Comparison of ENCODE assay signal across 8 mouse cellular contexts in genomic region chr9:20951441-20951840, GRCm38 (mm10). TPM values are rescaled to one million over a fixed set of nuclear protein-coding genes. Genes with fewer than 3 reads are reported as not detected.
DNase-seq lines count a peak whose midpoint lies in the region; ATAC-seq lines count a peak whose summit lies in the region.

No protein-coding gene starts in this region.

- H3K9me3 ChIP-seq in embryonic facial prominence, embryonic 10.5 days, result no peaks in the 10 kb centered on the region
- no peaks in the 10 kb centered on the region for H3K9me3 ChIP-seq in hindbrain, embryonic 12.5 days (replicated peaks)

- no peak for ATAC-seq in hindbrain, embryonic 12.5 days (ENCODE audit: low FRiP score)

- H3K4me2 ChIP-seq in hindbrain, embryonic 12.5 days (replicated peaks), result peak overlapping the region; percentile 92

- H3K36me3 ChIP-seq in embryonic facial prominence, embryonic 10.5 days (replicated peaks), result peaks cover 42% of the 10 kb centered on the region
- H3K36me3 ChIP-seq in hindbrain, embryonic 12.5 days, result no peaks in the 10 kb centered on the region

- no peaks in the 10 kb centered on the region for H3K27me3 ChIP-seq in embryonic facial prominence, embryonic 10.5 days (replicated peaks; ENCODE audit: low read depth, poor library complexity, severe bottlenecking)
- no peaks in the 10 kb centered on the region for H3K27me3 ChIP-seq in hindbrain, embryonic 12.5 days

- peaks cover 32% of the 10 kb centered on the region for H3K4me1 ChIP-seq in embryonic facial prominence, embryonic 10.5 days
- H3K4me1 ChIP-seq in hindbrain, embryonic 12.5 days, result peaks cover 17% of the 10 kb centered on the region

- DNase-seq in gastrocnemius, adult 18-20 months (ENCODE audit: low spot score), result peak; percentile 9
- no peak for DNase-seq in gastrocnemius, postnatal 25 days
- DNase-seq in R1 (ENCODE audit: low read depth, low spot score) (peak; percentile 53), liver (peak; percentile 32)
- DNase-seq in embryonic facial prominence, embryonic 10.5 days (ENCODE audit: low spot score), result peak; percentile 46
- peak; percentile 19 for DNase-seq in neural tube, embryonic 10.5 days (ENCODE audit: extremely low spot score, low spot score)
- DNase-seq in frontal cortex, postnatal 36 days (ENCODE audit: low spot score in 2 of 2), result no peak

- 25% methylated on average over 14 of the region's 14 CpGs for WGBS in embryonic facial prominence, embryonic 10.5 days
- WGBS in hindbrain, embryonic 12.5 days, result 23% methylated on average over 14 of the region's 14 CpGs

- peak overlapping the region; percentile 97 for H3K4me3 ChIP-seq in embryonic facial prominence, embryonic 10.5 days
- peak overlapping the region; percentile 92 for H3K4me3 ChIP-seq in hindbrain, embryonic 12.5 days

- peak overlapping the region; percentile 93 for H3K27ac ChIP-seq in embryonic facial prominence, embryonic 10.5 days (replicated peaks)
- no peak overlapping the region for H3K27ac ChIP-seq in hindbrain, embryonic 12.5 days

- peak overlapping the region; percentile 87 for H3K9ac ChIP-seq in hindbrain, embryonic 12.5 days

RNA-seq across cellular contexts. Expression of gene Dnmt1, which starts 8.2 kb away (rescaled TPM):
- 1 to 10 TPM; 6.0 to 6.7 TPM for total RNA-seq in gastrocnemius, adult 18-20 months (2021)
- 10 to 100 TPM in 1 of 2 experiments, 1 to 10 TPM in 1; 6.5 to 10.5 TPM for total RNA-seq in gastrocnemius, postnatal 25 days (2021)
- 168 and 176 TPM in 2 replicates for polyA plus RNA-seq in embryonic facial prominence, embryonic 10.5 days (2016; fragmentation: Nextera tagmentation; extraction: Ambion mirVana)
- polyA plus RNA-seq in hindbrain, embryonic 12.5 days (2016; fragmentation: Nextera tagmentation; extraction: Ambion mirVana), result 95.2 and 102 TPM in 2 replicates

RNA-seq across cellular contexts. Expression of gene S1pr2, which starts 25.1 kb away (rescaled TPM):
- 1 to 10 TPM in 1 of 2 experiments, under 1 TPM in 1; 0.68 to 1.9 TPM for total RNA-seq in gastrocnemius, adult 18-20 months (2021)
- 1 to 10 TPM; 2.3 to 3.6 TPM for total RNA-seq in gastrocnemius, postnatal 25 days (2021)
- polyA plus RNA-seq in embryonic facial prominence, embryonic 10.5 days (2016; fragmentation: Nextera tagmentation; extraction: Ambion mirVana), result 38.2 and 42.8 TPM in 2 replicates
- polyA plus RNA-seq in hindbrain, embryonic 12.5 days (2016; fragmentation: Nextera tagmentation; extraction: Ambion mirVana), result 22.1 and 26.5 TPM in 2 replicates

RNA-seq across cellular contexts. Expression of gene Mrpl4, which starts 51.1 kb away (rescaled TPM):
- 10 to 100 TPM; 57.9 to 58.8 TPM for total RNA-seq in gastrocnemius, adult 18-20 months (2021)
- total RNA-seq in gastrocnemius, postnatal 25 days (2021), result 10 to 100 TPM; 61.9 to 62.8 TPM
- 154 and 161 TPM in 2 replicates for polyA plus RNA-seq in embryonic facial prominence, embryonic 10.5 days (2016; fragmentation: Nextera tagmentation; extraction: Ambion mirVana)
- polyA plus RNA-seq in hindbrain, embryonic 12.5 days (2016; fragmentation: Nextera tagmentation; extraction: Ambion mirVana), result 103 and 106 TPM in 2 replicates

RNA-seq across cellular contexts. Expression of gene Eif3g, which starts 53.0 kb away (rescaled TPM):
- 100 to 1,000 TPM in 1 of 2 experiments, 10 to 100 TPM in 1; 98.6 to 100 TPM for total RNA-seq in gastrocnemius, adult 18-20 months (2021)
- total RNA-seq in gastrocnemius, postnatal 25 days (2021), result 100 to 1,000 TPM in 1 of 2 experiments, 10 to 100 TPM in 1; 90.9 to 101 TPM
- polyA plus RNA-seq in embryonic facial prominence, embryonic 10.5 days (2016; fragmentation: Nextera tagmentation; extraction: Ambion mirVana), result 411 and 431 TPM in 2 replicates
- 282 and 283 TPM in 2 replicates for polyA plus RNA-seq in hindbrain, embryonic 12.5 days (2016; fragmentation: Nextera tagmentation; extraction: Ambion mirVana)

Comparison
In these comparisons a context has a peak if more than half of its experiments do, and no peak if none do; other contexts are left out.
1. DNase-seq: peak in gastrocnemius, adult 18-20 months (single experiment), R1 (single experiment), embryonic facial prominence, embryonic 10.5 days (single experiment), liver (single experiment) and neural tube, embryonic 10.5 days (single experiment); none in gastrocnemius, postnatal 25 days (single experiment) and frontal cortex, postnatal 36 days (0 of 2).